Mouse (Mus musculus): ENCODE results near the gene Prkca.

The Prkca gene

DNA sequence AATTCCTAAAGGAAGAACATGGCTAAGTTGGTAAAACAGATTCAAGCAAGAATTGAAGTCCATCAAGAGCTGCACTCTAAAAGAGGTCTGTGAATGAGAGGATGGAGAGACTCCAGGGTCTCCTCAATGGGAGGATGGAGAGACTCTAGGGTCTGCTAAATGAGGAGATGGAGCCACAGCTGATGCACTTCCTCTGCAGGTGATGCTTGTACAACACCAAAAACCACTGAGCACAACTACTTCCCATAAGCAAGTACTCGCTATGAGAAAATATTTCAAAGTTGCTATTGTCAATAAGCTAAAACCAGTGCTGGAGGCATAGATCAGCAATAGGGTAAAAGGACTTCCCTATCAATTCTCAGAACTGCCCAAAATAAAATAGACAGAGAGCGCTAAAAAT is 137.1 kb downstream of the Prkca start:
- no peak for DNase-seq (ENCODE audit: low spot score)

DNA sequence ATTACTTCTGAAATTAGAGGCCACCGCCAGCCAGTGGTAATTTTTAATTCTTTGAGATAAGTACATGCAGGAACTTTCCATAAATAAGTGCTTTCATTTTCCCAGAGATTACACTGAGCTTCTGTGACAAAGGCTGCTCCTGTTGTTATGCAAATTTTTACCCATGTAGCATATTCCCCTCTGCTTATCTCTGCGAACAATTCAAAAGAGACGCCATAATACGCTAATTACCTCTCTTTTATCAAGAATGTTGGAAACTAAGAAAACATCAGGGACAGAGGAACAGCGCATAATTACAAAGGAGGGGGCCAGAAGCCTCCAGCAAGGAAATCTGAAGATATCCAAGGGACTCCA is 138.9 kb downstream of the Prkca start:
- DNase-seq (ENCODE audit: low spot score) = no peak

- DNase-seq (ENCODE audit: low spot score) = no peak
These were observed 139.4 kb downstream of the Prkca start for GRCm38 (mm10) chr11:108204202-108204894.

- no peak for DNase-seq (ENCODE audit: low spot score)
These were observed 140.9 kb downstream of the Prkca start for GRCm38 (mm10) chr11:108202835-108203234.

GRCm38 (mm10) chr11:108200679-108201586 is 142.8 kb downstream of the Prkca start:
- no peak for DNase-seq (ENCODE audit: low spot score)

- no peak for DNase-seq (ENCODE audit: low spot score)
These were observed 144.2 kb downstream of the Prkca start for GRCm38 (mm10) chr11:108199429-108199985.

- DNase-seq (ENCODE audit: low spot score) = no peak
These were observed 145.1 kb downstream of the Prkca start for GRCm38 (mm10) chr11:108198592-108198991.

GRCm38 (mm10) chr11:108197427-108198218 is 146.1 kb downstream of the Prkca start:
- DNase-seq (ENCODE audit: low spot score) = no peak

GRCm38 (mm10) chr11:108196796-108197195 is 146.9 kb downstream of the Prkca start:
- DNase-seq (ENCODE audit: low spot score) = no peak

DNA sequence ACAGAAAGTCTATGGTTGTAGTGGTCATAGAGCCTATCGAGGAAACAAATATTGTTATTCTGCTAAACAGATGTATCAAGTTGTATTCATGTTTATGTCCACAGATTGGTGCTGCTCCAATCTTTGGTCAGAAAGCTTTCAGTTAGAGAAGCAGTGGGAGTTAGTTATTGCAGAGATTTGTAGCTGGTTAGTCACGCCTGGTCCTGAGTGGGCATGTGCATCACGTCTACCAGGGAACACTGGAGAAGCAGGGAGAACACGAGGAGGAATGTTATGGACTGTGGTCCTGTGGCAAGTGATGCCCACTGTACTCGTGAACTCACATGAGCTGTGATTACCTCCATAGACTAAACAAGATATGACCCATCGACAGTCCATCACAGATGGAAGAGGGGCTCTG is 153.4 kb downstream of the Prkca start:
- DNase-seq (ENCODE audit: low spot score) = no peak

- DNase-seq (ENCODE audit: low spot score) = no peak
These were observed 154.4 kb downstream of the Prkca start for GRCm38 (mm10) chr11:108189362-108189761.

GRCm38 (mm10) chr11:108182421-108182820 is 161.3 kb downstream of the Prkca start:
- no peak for DNase-seq (ENCODE audit: low spot score)

- no peak for DNase-seq (ENCODE audit: low spot score)
These were observed 162.6 kb downstream of the Prkca start for GRCm38 (mm10) chr11:108181012-108181713.

DNA sequence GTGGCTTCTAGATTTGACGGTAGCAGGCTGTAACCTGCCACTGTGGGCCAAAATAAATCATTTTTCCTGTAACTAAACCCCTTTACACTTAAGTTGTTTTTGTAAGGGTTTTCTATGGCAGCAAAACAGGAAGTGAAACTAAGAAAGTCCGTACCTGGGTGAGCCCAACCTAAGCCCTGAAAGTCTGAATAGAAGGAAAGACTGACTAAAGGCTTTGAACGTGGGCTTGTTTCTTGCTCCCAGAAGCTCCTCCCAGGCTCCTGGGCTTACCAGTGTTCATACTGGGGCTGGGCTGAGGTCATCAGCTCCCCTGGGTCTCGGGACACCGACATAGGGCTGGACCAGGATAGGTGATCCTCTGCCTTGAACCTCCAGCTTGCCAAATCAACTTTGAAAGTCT is 164.9 kb downstream of the Prkca start:
- DNase-seq (ENCODE audit: low spot score) = peak; percentile 15

GRCm38 (mm10) chr11:108178258-108178657 is 165.5 kb downstream of the Prkca start:
- no peak for DNase-seq (ENCODE audit: low spot score)

DNA sequence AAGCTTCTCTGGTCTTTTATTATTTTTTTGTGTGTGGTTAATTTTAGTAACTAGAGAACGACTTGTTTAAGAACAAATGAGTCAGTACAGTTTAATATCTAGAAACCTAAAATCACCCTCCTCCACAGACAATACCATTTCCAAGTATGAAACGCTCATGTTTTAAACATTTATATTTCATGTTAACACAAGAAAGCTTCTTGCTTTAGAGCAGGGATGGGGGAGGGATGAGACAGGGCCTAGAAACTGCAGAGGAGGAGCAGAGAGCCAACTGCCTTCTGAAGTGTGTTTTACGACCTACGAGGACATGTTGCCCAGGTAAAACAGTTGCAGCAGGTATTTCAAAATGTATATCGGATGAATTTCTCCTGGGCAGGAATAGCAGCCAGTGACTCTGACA is 167.0 kb downstream of the Prkca start:
- DNase-seq (ENCODE audit: low spot score) = no peak

- no peak for DNase-seq (ENCODE audit: low spot score)
These were observed 171.8 kb downstream of the Prkca start for GRCm38 (mm10) chr11:108171917-108172316.

DNA sequence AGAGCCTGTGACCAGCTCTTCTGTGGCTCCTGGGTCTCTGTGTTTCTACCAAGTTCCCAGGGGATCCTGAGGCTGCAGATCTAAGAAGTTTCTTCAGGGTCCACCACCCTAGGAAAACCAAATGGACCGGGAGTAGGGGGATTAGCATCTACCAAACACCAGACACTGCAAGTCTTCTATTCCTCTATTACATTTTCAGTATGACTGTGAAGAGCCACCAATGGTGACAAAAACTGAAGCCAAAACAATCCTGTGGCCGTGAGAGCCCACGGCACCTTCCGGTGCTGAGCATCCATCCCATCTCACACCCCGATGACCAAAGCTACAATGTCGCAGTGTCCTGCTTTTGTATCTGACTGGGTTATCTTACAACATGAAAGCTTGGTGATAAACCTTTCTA is 172.5 kb downstream of the Prkca start:
- DNase-seq (ENCODE audit: low spot score) = no peak

GRCm38 (mm10) chr11:108170107-108170506 is 173.6 kb downstream of the Prkca start:
- DNase-seq (ENCODE audit: low spot score) = no peak

DNA sequence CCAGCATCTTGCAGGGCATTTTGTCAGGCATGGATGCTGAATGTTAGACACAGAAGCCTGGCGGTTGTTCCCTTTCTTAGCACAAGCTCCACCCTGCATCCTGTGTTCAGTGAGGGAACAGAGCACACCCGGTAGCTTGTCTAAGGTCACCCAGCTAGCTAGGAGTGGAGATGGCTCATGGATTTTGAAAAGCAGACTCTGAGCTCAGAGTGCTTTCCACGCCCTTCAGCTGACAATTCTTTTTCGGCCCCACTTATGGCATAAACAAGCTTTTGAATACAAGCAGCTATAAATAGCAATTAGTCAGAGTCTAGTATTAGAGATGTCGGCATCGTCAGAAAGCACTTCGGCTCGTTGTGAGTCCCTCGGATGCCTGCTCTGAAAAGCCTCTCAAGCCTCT is 178.0 kb downstream of the Prkca start:
- DNase-seq (ENCODE audit: low spot score) = no peak

DNA sequence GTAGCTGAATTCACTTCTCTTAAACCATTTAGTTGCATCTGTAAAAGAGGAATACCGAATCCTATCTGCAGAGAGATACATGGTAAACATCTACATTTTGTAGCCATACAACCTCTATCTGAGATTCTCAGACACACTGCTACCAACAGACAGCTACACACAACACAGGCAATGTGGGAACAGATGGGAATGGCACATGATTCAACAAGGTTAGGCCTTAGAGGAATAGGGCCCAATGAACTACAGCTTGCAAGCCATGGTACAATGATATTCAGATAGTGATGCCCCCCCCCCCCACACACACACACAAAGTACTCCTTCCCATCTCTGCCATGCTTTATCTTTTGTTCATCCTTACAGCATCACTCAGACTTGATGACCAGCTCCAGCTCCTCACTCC is 181.1 kb downstream of the Prkca start:
- DNase-seq (ENCODE audit: low spot score) = no peak

DNA sequence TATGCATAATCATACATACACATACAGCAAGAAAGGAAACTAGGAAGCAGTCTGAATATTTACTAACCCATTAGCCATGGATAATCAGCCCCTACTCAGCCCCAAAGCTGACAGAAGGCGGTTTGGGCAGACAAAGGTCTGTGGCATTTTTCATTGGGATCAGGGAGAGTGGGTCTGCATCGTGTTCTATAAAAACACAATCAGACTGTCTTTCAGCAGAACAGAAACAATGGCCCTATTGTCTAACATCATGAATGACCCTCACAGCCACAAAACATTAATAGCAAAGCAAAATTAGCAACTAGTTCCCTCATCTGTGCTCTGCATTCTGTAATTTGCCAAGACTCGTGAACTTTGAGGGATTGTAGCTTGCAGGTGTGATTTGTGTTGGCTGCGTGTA is 181.6 kb downstream of the Prkca start:
- no peak for DNase-seq (ENCODE audit: low spot score)

Measured in T-cell, adult 2 months (primary cell).